Mouse (Mus musculus) lung, adult 18-20 months (tissue): ENCODE data around the gene Prickle2.

ENCODE experiments used
- DNase-seq, 2 experiments: peaks; one replicate each; pipeline ENCODE4 v3.0.0; 2022; ENCODE audit warnings: mixed read lengths in 2 of 2

Prickle2 gene

DNA sequence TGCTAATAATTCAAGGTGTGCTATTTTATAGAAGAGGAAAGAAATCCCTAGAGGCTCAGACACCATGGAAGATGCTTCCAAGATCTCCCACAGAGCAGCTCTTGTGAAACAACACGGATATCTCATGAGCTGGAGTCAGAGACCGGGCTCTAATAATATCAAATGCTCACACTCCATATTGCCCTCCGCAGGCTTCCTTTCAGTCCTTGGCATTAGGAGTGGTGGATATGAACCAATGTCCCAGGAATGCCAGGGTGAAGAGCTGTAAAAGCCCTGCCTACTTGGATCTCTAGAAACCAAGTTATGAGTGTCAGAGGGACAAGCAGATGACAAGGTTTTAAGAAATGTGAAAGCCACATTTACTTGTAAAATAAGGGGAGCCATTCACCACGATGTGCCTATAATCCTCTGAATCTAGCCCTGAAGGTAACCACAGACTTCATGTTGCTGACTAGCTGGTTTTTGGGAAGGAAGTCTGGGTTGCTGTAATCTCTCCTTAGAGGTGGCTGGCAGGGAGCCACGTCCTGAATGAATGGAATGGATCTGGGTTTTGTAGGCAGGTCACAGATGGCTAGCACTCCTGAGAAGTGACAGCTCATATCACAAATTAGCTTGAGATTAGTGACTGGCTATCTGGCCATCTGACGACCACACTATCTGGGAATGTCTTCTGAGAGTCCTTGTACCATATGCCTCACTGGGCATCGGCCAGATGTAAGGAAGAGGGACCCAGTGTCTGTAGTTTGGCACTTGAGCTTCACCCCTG lies 278.4 kb downstream of the Prickle2 start:
- no peak for DNase-seq

DNA sequence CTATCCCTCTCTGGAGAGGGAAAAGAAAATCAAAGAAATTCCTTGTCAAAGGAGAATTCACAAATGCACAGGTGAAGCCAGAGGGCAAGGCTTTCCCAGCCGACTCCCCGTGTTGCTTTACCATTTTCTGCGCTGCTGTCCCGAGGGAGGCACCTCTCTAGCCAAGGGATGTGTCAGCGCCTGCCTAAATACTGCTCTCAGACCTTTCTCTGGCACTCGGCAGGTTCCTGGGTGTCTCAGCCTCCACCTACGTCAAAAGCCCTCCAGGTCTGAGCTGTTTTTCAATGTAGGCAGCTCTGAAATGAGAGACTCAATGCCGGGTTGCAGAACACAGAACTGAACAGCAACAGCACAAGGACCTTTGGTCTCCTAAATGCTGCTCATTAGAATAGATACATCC lies 280.1 kb downstream of the Prickle2 start:
- DNase-seq, result no peak

- DNase-seq, result no peak
These were observed 280.5 kb downstream of the Prickle2 start for GRCm38 (mm10) chr6:92425476-92425875.

DNA sequence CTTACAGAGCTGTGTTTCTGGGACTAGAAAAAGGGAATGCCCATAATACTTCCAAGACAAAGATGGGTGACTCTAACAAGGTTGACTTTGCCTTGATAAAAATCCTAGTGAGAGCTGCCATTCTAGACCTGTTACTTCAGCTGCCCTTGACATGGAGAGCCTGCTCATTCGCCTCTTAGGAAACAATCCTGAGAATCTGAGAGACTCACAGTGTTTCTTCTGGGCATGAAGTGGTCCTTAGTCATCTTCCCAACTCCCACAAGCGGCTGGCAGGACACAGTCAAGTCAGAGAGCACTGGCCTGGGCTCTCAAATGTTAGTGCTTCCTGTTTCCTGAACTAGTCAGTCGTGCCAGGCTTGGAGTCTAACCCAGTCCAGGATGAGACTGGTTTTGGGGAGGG lies 281.0 kb downstream of the Prickle2 start:
- DNase-seq, result no peak

GRCm38 (mm10) chr6:92422286-92422685 lies 283.7 kb downstream of the Prickle2 start:
- peak; percentile 42 to 47 for DNase-seq

DNA sequence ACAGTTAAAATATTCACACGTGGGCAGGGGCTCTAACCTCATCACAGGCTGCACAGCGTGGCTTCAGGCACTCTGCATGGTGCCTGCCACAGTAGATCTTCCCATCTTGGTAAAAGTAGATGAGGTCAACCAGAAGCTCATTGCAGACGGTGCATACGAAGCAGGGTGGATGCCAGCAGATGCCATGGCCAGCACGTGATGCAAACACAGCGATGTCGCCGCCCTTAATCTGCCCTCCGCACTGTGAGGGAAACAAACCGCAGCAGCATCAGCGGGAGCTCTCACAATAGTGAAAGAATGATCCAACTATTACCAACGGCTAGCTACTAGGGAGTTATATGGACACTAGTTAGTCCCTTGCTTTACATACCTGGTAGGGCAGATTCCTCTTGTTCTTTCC lies 285.8 kb downstream of the Prickle2 start:
- DNase-seq, result no peak

GRCm38 (mm10) chr6:92415405-92415755 lies 290.6 kb downstream of the Prickle2 start:
- no peak for DNase-seq

DNA sequence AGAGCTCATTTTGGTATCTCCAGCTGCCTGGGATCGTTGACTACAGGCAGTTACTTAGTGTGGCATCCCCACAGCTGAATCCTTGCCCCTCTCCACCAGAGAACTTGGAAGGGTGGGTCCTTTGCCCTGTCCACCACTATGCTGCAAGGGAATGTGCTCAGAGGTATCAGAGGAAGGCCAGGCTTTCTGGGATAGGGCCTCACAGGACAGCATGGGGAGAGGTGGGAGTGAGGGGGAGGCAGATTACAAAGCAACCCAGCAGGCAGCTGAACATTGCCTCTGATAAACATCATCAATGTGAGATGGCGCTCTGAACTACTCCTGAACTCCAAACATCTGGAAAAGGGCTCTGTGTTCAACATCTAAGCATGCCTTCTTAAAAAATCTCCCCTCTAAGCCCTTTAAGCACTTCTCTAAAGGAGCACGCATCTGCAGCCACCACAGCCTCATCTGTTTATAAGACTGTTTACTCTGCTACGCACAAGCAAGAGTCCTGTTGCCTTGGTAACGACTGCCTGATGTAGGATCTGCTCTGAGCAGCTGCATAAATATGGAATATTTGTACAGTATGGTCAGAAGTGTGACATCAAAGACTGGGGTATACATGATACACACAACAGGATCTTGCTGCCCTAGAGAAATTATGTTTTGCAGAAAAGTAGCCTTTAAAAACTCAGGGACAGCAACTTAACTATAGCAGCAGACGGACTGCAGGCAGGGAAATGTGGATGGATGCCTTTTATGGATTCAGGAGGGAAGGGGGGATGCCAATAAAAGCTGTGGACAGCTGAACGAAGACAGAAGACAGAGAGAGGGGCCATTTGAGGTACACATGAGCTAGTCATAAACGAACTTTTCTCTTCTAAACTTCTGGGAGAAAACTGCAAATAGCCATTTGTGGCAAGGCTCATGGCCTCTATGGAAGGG lies 291.2 kb downstream of the Prickle2 start:
- DNase-seq, result no peak

DNA sequence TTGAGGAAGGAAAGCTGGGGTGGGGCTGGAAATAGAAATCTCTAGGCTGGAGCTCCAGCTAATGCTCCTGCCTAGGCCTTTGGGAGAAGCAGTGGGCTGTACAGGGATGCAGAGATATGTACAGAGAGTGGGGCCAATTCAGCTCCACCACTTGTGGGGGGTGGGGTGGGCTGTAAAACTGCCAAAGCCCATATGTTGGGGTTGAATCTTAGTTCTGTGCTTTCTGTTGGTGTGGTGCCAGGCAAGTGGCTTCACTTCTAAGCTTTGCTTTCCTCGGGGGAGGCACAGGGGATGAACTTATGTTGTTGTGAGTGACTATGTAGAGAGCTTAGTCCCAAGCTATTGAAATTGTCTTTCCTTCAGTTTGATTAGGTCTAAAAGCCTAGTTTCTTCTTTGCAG lies 292.0 kb downstream of the Prickle2 start:
- DNase-seq, result no peak

DNA sequence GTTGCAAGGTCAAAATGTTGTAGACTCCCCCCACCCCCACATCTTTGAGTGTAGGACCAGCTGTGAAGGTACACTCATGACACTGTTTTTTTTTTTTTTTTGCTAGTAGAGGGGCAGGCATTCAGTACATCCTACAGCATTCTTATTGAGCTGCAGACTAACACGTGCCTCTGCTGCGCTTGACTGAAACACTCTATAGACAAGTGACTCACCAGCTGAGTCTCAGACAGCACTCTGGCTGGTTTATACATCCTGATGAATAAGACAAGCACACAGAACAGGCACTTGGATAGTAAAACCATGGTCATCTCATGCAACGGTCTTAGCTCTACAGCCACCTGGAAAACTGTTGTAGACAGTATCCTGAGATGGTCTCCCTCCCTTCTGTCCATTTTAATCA lies 296.2 kb downstream of the Prickle2 start:
- no peak for DNase-seq

- DNase-seq, result no peak
These were observed 298.7 kb downstream of the Prickle2 start for GRCm38 (mm10) chr6:92407259-92407658.

GRCm38 (mm10) chr6:92405571-92405970 lies 300.4 kb downstream of the Prickle2 start:
- DNase-seq, result peak; percentile 27 to 55

DNA sequence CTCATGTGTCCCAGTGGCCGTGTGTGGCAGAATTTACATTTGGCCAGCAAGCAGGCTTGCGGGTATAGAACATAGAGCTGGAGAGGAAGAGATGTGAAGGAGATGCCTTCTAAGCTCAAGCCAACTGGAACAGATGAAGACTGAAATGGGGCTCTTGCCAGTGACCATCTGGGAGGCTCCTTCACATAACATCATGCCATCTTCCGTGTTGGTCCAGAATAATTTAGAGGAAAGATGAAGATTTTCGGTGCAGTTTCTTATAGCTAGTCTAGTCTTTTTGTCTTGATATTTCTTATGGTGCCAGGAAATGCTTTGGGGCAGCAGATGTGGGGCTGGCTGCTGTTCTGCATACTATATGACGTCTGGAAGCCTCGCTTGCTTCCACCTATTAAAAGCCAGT lies 308.1 kb downstream of the Prickle2 start:
- DNase-seq, result no peak

DNA sequence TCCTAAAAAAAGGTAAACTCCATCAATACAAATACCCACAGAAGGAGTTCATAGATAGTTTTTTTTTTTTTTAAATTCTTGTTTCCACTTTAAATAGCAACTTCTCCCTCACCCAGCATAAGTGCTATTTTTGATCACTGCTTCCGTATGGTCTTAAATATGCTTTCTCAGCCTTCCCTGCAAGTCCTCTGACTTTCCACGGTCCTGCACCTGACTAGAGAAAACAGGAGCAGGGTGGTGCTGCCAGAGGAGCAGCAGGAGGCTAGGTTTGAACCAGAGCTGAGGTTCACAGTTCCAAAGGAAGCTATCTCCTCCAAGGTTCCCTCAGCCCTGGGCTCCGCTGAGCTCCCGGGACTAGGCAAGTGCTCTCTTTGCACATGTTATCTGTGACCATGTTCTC lies 310.4 kb downstream of the Prickle2 start:
- no peak for DNase-seq

GRCm38 (mm10) chr6:92395143-92395542 lies 310.8 kb downstream of the Prickle2 start:
- no peak for DNase-seq

GRCm38 (mm10) chr6:92394628-92395027 lies 311.3 kb downstream of the Prickle2 start:
- DNase-seq, result no peak

GRCm38 (mm10) chr6:92390321-92390720 lies 315.6 kb downstream of the Prickle2 start:
- DNase-seq, result no peak

GRCm38 (mm10) chr6:92388681-92389080 lies 317.3 kb downstream of the Prickle2 start:
- no peak for DNase-seq

- no peak for DNase-seq
These were observed 322.7 kb downstream of the Prickle2 start for GRCm38 (mm10) chr6:92383196-92383782.

DNA sequence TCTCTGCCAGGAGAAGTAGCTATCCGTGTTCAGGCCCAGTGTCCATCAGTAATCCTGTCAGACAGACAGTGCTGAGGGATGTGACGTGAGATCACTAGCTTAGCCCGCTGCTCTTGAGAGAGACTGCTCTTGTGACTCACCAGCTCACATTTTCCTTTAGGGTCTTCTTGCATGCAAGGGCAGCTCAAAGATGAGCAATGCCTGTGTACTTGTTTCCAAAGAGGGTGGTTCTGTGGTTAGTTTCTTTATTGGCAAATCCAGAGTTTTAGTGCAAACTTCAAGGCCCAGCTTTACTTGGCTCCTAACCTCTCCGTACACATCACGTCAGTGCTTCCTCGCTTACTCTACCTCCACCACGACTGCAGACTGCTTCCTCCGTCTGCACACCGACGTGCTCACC lies 324.9 kb downstream of the Prickle2 start:
- DNase-seq, result no peak

- DNase-seq, result no peak
These were observed 331.1 kb downstream of the Prickle2 start for GRCm38 (mm10) chr6:92374826-92375225.

DNA sequence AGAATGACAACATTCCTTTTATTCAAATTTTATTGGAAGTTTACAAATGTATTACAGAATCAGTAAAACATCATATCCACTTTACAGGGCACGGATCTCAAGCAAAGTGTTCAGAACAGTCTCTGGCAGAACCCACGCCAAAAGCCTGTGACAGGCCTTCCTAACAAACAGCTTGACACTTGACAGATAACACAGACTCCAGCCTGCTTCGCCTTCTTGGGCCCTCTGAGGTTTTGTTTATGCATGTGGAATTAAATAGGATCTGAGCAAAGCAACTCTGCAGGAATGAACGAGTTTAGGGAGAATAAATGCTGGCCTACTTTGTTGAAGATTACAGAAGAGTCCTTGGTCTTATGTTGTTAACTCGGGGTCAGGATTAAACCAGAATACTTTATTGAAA lies 335.1 kb downstream of the Prickle2 start:
- no peak for DNase-seq

- no peak for DNase-seq
These were observed 358.5 kb downstream of the Prickle2 start for GRCm38 (mm10) chr6:92347278-92348028.
